Mouse (Mus musculus): ENCODE measurements at regions not wholly inside any gene's neighbourhood (a gene's known extent, or its start where the extent isn't known, plus 50 kb on each side); places are given as distances from the start of the nearest gene placed in this dataset.

DNA sequence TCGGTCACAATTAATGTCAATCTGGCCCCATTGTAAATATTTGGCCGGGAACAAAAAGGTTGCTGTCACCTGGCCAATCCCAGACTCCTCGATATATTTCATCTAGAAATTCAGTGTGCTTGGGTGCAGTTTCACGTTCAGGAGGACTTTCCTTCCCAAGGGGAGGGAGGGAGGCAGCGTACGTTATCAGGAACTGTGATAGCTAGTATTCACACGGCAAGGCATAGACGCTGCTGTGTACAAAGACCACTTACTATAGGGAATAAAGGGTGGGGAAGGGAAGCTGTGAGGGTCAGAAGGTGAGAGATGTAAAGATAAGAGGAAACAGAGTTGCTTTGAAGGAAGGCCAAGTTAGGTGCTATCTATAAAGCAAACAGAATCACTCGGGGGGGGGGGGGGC lies 132.7 kb upstream of the Sox9 start:
- DNase-seq, result no peak

DNA sequence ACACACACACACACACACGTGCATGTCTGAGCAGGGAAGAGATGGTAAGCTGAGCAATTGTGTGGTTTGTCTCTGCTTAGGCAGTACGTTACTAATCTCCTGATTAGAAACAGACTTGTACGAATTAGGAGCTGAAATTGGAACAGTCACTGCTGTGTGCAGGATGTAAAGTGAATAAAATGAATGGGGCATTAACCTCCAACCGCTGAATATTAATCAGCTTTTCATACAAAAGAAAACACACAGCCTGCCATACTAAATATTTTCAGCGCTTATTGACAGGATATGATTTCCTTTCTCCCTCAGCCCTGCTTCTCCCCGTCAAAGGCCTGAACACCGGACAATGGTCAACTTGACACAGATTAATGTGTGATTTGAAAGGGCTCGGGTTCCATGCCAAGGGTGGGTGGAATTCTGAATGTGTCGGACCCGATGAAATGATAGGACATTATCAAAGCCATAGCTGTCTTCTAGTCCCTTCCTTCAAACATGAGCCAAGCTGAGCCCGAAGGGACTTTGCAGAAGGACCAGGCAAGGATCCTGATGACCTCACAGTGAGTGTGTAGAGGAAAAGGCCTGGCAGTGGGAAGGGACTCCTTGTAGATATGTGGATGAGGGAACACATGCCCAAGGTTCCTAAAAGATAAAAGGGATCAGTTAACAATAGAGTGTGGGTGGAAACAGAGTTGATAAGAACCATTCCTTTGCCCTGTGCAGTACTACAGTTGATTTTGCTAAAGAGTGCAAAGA lies 124.4 kb upstream of the Sox9 start:
- no peak for DNase-seq

DNA sequence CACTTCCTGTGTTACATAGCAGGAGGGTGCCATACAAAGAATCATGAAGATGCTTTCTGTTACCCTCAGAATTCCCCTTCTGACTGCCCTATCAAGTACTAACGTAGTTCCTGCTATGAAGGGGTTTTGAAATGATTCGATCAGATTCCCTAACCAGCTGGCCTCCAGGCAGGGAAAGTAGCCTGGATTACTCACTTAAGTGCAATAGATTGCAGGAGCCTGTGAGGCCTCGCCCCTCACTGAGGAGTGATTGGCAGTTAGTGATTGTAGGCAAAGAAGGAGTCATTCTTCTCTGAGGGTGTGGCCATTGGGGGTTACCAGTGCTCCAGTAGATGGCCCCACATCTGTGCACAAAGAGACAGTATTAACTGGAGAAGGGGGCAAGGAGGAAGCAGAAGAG lies 122.1 kb upstream of the Sox9 start:
- no peak for DNase-seq

- DNase-seq, result no peak
Observed at GRCm38 (mm10) chr11:112661426-112661825, 120.6 kb upstream of the Sox9 start.

- no peak for DNase-seq
Observed at GRCm38 (mm10) chr11:112667311-112667710, 114.7 kb upstream of the Sox9 start.

GRCm38 (mm10) chr11:112672086-112672485 lies 109.9 kb upstream of the Sox9 start:
- no peak for DNase-seq

GRCm38 (mm10) chr11:112690047-112690446 lies 92.0 kb upstream of the Sox9 start:
- DNase-seq, result no peak

GRCm38 (mm10) chr11:112706091-112706490 lies 75.9 kb upstream of the Sox9 start:
- no peak for DNase-seq

DNA sequence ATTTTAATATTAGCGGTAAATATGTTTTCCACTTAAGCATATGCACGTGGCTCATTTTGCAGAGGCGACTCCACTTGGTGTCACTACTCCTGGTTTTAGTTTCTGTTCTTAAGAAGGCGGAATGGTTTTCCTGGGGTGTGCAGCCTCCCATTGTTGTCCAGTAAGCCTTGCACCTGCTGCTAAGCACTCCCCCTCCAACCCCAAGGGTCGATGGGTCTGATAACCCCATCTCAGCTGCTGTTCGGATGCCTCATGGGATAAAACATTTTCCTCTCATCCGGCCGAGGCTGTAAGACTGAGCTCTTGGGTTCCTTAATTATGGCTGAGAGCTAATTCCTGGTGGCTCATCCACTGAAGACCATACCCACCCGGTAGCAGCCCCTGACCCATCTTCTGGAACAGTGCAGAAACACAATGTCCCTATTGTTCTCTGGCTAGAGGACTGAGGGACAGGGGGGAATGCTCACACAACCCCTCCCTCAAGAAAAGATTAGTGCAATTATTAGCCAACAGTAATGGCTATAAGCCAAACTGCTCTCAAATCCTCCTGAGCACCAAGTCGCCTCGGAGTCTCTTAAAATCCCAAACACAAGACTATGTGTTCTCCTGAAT lies 73.8 kb upstream of the Sox9 start:
- no peak for DNase-seq

GRCm38 (mm10) chr11:112711656-112712055 lies 70.4 kb upstream of the Sox9 start:
- no peak for DNase-seq

DNA sequence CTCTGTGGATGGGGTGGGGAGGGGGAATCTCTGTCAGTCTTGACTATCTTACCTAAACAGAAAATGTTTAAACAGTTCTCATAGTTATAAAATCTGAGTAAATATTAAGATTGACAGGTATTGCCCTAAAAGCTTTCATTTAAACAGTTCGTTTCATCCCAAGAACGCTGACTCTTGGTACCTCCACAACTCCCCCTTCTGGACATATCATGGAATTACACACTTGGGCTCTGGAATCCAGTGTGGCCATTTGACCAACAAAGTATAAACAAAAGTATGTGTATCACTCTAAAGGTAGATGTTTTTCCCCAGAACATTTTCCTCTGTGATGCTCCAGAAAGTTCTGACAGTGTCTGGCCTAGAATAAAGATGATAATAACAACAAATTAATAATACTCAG lies 63.5 kb upstream of the Sox9 start:
- DNase-seq, result no peak

GRCm38 (mm10) chr11:112720652-112721051 lies 61.4 kb upstream of the Sox9 start:
- no peak for DNase-seq

GRCm38 (mm10) chr11:112722936-112723335 lies 59.1 kb upstream of the Sox9 start:
- DNase-seq, result no peak

DNA sequence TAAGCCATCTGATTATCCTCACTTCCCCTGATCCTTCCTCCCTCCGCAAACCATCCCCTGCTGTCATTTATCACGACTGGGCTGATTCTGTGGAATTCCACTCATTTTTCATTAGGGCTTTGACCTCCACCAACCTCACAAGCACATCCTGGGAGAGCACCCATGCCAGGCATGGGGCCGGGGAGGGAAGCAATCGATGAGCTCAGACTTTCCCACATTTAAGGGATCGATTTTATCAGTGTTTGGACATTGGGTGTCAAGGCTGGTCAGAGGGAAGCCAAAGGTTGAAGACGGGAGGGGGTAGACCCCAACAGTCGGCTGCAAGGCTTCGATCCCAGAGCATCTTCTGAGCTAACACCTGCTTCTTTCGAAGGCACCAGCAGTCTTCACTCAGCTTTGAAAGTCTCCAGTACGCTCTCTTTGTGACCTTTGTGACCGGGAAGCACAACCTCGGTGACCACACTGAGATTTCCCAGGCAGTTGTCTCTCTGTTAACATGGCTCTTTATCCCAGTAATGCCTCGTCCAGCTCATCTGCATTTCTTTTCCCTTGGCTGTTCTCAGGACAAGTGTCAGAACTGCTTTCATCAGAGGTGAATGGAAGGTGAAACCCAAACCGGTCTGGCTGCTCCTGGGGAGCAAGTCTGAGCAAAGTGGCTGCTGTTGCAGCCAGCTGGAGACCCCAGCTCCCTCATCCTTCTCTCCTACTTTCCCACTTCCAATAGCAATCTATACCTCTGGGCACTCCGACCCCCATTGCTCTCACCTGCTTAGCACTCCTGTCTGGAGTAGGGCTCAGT lies 53.7 kb upstream of the Sox9 start:
- no peak for DNase-seq
